Mouse (Mus musculus): ENCODE data around the gene Kank1. TPM values are rescaled to one million over a fixed set of nuclear protein-coding genes. Genes with fewer than 3 reads are reported as not detected.

The Kank1 gene
- polyA plus RNA-seq, 1 experiment from 2014 or later = 18.4 TPM

DNA sequence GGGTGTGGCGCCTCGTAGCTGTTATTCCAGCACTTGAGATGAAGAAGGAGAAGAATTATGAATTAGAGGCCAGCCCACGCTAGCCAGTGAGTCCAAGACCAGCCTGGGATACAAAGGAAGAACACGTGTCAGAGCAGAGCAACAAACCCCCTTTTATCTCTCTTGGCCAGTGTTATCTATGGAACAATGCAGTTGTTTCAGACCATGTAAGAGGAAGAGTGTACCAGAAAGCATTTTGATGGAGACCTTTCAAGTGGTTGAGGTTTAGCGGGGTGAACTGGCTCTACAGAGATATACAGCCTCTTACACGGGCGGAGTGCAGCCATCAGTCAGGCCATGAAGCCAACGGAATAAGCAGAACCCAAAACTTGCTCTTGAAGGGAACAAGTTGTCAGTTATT lies 100.0 kb downstream of the Kank1 start:
- H3K4me3 ChIP-seq (replicated peaks; ENCODE audit: low read depth, low read length) = no peak overlapping the region
- ATAC-seq (replicated peaks; ENCODE audit: low FRiP score, low read depth) (no peak), DNase-seq (ENCODE audit: low spot score) (no peak)
- H3K4me2 ChIP-seq (ENCODE audit: low read length) = no peak overlapping the region
- no peak overlapping the region for H3K27ac ChIP-seq
- no peak overlapping the region for H3K9ac ChIP-seq (ENCODE audit: low read depth, low read length)
- no peaks in the 10 kb centered on the region for H3K36me3 ChIP-seq (ENCODE audit: insufficient read depth, low read length)
- no peak for TF ChIP-seq CTCF (IDR thresholded peaks at IDR 0.05; ENCODE audit: low read depth)
- no peaks in the 10 kb centered on the region for H3K9me3 ChIP-seq (replicated peaks; ENCODE audit: low read length)
- WGBS = 88% methylated on average over 8 of the region's 8 CpGs
- H3K27me3 ChIP-seq (ENCODE audit: insufficient read depth, low read length) = no peaks in the 10 kb centered on the region
- H3K4me1 ChIP-seq (replicated peaks; ENCODE audit: insufficient read depth, low read length) = no peaks in the 10 kb centered on the region

DNA sequence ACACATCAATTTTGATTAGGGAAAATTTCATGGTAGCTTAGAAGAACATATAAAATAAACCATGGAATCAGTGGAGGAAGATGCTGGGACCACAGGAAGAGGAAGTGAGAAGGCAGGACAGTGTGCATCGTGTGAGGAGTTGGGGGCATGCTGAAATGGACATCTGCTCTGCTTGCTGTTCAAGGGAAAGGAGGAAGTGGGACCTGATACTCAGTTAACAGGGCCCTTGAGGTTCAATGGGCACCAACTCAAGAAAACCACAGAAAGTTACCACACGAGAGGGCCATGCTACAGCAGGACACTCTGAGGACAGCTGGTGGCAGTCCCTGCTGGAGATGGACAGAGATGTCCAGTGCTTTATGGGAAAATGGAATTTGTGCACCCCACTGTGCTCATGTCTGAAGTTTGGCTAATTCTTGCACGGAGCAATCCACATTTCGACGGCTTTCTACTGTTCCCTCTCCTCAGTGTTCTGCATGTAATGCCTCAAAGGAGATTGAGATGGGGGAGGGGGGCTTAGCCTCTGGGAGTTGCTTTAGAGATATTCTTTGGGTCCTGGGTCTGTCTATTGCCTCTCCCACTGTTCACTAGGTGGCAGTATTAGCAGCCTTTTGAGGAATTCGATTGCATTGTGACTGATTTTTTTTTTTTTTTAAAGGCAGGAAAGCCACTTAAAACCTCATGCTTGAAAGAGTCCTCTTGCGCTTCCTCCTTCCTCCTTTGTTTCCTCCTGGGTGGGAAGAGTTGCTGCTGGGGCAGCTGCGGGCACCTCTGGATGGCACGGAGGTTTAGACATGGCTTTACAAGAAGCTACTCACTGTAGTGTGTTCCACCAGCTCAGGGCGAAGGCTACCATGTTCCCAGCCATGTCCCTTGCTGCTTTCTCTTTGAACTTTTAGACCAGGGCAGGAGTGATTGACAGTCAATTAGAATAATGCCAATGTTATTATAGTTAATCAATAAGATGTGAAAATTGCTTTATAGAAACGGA lies 104.2 kb downstream of the Kank1 start:
- H3K36me3 ChIP-seq (ENCODE audit: insufficient read depth, low read length) = no peaks in the 10 kb centered on the region
- peak; percentile 84 for TF ChIP-seq CTCF (IDR thresholded peaks at IDR 0.05; ENCODE audit: low read depth)
- 43% methylated on average over 11 of the region's 11 CpGs for WGBS
- H3K4me2 ChIP-seq (ENCODE audit: low read length) = no peak overlapping the region
- no peak overlapping the region for H3K4me3 ChIP-seq (replicated peaks; ENCODE audit: low read depth, low read length)
- DNase-seq (ENCODE audit: low spot score) = peak; percentile 92
- ATAC-seq (replicated peaks; ENCODE audit: low FRiP score, low read depth) = peak; percentile 68; the same call in 1 of the 2 replicates
- no peaks in the 10 kb centered on the region for H3K27me3 ChIP-seq (ENCODE audit: insufficient read depth, low read length)
- H3K9me3 ChIP-seq (replicated peaks; ENCODE audit: low read length) = no peaks in the 10 kb centered on the region
- H3K27ac ChIP-seq = no peak overlapping the region
- H3K4me1 ChIP-seq (replicated peaks; ENCODE audit: insufficient read depth, low read length) = no peaks in the 10 kb centered on the region
- no peak overlapping the region for H3K9ac ChIP-seq (ENCODE audit: low read depth, low read length)

DNA sequence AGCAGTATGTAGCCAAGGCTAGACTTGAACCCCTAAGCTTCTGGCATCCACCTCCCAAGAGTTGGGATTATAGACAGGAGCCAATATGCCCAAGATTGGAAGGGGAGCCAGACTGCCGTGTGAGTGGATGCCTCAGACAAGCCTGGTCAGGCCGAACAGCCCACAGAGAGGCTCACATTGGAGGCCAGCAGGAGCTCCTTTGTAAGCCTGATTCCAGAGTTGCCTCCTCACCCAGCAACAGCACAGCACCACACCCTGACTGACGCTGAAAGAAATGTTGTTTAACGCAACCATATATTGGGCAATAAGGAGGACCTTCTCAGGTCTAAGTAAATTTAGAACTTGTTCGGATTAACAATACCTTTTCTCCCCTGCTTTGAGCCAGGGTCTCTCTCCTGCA lies 105.3 kb downstream of the Kank1 start:
- H3K36me3 ChIP-seq (ENCODE audit: insufficient read depth, low read length) = no peaks in the 10 kb centered on the region
- ATAC-seq (replicated peaks; ENCODE audit: low FRiP score, low read depth) = no peak
- WGBS = 89% methylated on average over 5 of the region's 5 CpGs

DNA sequence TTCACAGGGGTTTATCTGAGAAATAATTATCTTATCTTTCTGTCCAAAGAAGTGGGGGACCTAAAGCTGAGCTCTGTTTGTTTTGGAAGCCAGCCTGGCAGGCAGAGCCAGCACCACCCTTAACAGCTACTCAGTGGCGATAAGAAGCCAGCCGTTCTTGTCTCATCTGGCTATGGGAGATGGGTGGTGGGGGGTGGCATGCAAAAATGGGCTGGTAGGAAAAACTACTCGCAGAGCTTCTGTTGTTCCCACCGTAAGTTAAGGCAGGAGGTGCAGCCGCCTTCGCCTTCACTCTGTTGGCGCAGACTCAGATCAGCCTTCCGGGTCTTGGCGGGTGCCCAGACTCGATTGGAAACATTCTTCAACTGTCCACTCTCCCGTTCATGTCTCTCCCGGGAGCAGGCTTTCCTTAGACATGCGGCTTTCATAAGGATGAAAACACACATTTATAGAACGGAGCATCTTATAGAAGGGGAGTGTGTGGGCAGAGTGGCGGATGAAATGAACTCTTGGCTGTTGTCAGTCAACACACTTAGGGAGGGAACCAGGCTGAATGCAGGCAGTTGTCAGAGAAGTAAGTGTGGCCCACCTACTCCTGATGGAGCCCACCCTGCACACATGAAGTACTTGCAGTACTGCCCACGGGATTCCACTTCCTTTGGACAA lies 107.0 kb downstream of the Kank1 start:
- H3K9me3 ChIP-seq (replicated peaks; ENCODE audit: low read length) = no peaks in the 10 kb centered on the region
- H3K27ac ChIP-seq = no peak overlapping the region
- no peaks in the 10 kb centered on the region for H3K36me3 ChIP-seq (ENCODE audit: insufficient read depth, low read length)
- ATAC-seq (replicated peaks; ENCODE audit: low FRiP score, low read depth) (no peak), DNase-seq (ENCODE audit: low spot score) (no peak)
- no peak overlapping the region for H3K4me3 ChIP-seq (replicated peaks; ENCODE audit: low read depth, low read length)
- H3K27me3 ChIP-seq (ENCODE audit: insufficient read depth, low read length) = no peaks in the 10 kb centered on the region
- TF ChIP-seq CTCF (IDR thresholded peaks at IDR 0.05; ENCODE audit: low read depth) = no peak
- H3K4me1 ChIP-seq (replicated peaks; ENCODE audit: insufficient read depth, low read length) = no peaks in the 10 kb centered on the region
- no peak overlapping the region for H3K9ac ChIP-seq (ENCODE audit: low read depth, low read length)
- peak overlapping the region; percentile 6; the same call in 1 of the 2 replicates for H3K4me2 ChIP-seq (ENCODE audit: low read length)
- 53% methylated on average over 16 of the region's 16 CpGs for WGBS

More for the DNA sequence above, 105.3 kb downstream of the Kank1 start:
- Histone ChIP-seq H3K9me3 (replicated peaks; ENCODE audit: low read length) (no peaks in the 10 kb centered on the region), H3K4me3 (replicated peaks; ENCODE audit: low read depth, low read length) (no peak overlapping the region), H3K27ac (no peak overlapping the region), H3K4me2 (ENCODE audit: low read length) (no peak overlapping the region), H3K4me1 (replicated peaks; ENCODE audit: insufficient read depth, low read length) (no peaks in the 10 kb centered on the region), H3K27me3 (ENCODE audit: insufficient read depth, low read length) (no peaks in the 10 kb centered on the region), H3K9ac (ENCODE audit: low read depth, low read length) (no peak overlapping the region)
- DNase-seq (ENCODE audit: low spot score) = no peak
- TF ChIP-seq CTCF (IDR thresholded peaks at IDR 0.05; ENCODE audit: low read depth) = no peak

DNA sequence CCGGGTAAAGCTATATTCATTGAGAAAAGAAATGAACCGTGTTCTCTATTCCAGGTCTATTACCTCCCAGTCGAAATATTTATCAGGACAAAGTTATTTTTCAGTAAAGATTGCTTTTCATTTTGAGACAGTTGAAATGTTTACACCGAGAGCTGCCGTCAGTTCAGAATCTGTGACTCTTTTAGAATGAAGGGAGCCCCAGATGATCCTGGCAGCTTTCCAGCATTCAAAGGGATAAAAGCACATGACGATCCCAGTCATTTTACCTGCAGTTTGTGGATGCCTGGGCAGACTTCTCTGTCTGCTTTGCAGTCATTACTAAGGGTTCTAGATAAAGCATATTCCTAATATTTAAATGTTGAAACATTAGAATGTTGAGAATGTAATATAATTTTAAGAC lies 107.6 kb downstream of the Kank1 start:
- 55% methylated on average over 6 of the region's 6 CpGs for WGBS
- ATAC-seq (replicated peaks; ENCODE audit: low FRiP score, low read depth) (no peak), DNase-seq (ENCODE audit: low spot score) (no peak)
- no peaks in the 10 kb centered on the region for H3K4me1 ChIP-seq (replicated peaks; ENCODE audit: insufficient read depth, low read length)
- no peaks in the 10 kb centered on the region for H3K27me3 ChIP-seq (ENCODE audit: insufficient read depth, low read length)
- no peak overlapping the region for H3K27ac ChIP-seq
- no peak overlapping the region for H3K4me3 ChIP-seq (replicated peaks; ENCODE audit: low read depth, low read length)
- no peak for TF ChIP-seq CTCF (IDR thresholded peaks at IDR 0.05; ENCODE audit: low read depth)
- H3K9ac ChIP-seq (ENCODE audit: low read depth, low read length) = no peak overlapping the region
- no peak overlapping the region for H3K4me2 ChIP-seq (ENCODE audit: low read length)
- no peaks in the 10 kb centered on the region for H3K36me3 ChIP-seq (ENCODE audit: insufficient read depth, low read length)
- H3K9me3 ChIP-seq (replicated peaks; ENCODE audit: low read length) = no peaks in the 10 kb centered on the region

DNA sequence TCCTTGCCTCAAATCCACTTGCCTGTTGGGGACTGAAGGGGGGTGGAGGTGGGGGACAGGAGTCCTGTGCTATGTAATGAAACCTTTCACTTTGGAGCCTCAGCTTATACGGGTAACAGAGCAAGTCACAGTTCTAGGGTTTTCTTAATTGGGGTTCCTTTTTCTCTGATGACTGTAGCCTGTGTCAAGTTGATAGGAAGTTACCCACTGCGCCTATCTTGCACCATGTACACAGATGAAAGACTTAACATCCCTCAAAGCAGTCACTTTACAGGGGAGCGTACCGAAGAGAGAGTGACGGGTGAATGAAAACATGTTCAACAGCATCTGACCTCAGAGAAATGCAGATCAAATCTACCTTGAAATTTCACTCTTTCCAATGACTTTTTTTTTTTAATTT lies 109.2 kb downstream of the Kank1 start:
- Histone ChIP-seq H3K36me3 (ENCODE audit: insufficient read depth, low read length) (no peaks in the 10 kb centered on the region), H3K4me2 (ENCODE audit: low read length) (no peak overlapping the region), H3K9me3 (replicated peaks; ENCODE audit: low read length) (no peaks in the 10 kb centered on the region), H3K27me3 (ENCODE audit: insufficient read depth, low read length) (no peaks in the 10 kb centered on the region), H3K27ac (no peak overlapping the region), H3K4me3 (replicated peaks; ENCODE audit: low read depth, low read length) (no peak overlapping the region), H3K4me1 (replicated peaks; ENCODE audit: insufficient read depth, low read length) (no peaks in the 10 kb centered on the region), H3K9ac (ENCODE audit: low read depth, low read length) (no peak overlapping the region)
- 89% methylated on average over 5 of the region's 5 CpGs for WGBS
- no peak for DNase-seq (ENCODE audit: low spot score)
- TF ChIP-seq CTCF (IDR thresholded peaks at IDR 0.05; ENCODE audit: low read depth) = no peak
- ATAC-seq (replicated peaks; ENCODE audit: low FRiP score, low read depth) = no peak
